Mouse (Mus musculus) limb, embryonic 14.5 days (tissue): ENCODE measurements at regions not wholly inside any gene's neighbourhood (a gene's known extent, or its start where the extent isn't known, plus 50 kb on each side); places are given as distances from the start of the nearest gene placed in this dataset.
A peak's percentile ranks its signal among the peaks of the same experiment; 100 is the strongest.

Experiments
- ATAC-seq: fragments of 200-750 bp; cut with Nextera tagmentation; 2 replicates; pipeline ENCODE4 v1.8.0; 2017; ENCODE audit warnings: low read depth, moderate number of reproducible peaks, moderate TSS enrichment; ENCODE audit not compliant: low FRiP score
- DNase-seq: peaks from one replicate; pipeline ENCODE4 v3.0.0-alpha.2; 2015; ENCODE audit warnings: low spot score
- H3K27ac ChIP-seq: fragments of 300-500 bp; sonication (generic); replicated peaks from 2 replicates; pipeline ENCODE4 v1.5.1; 2014; ENCODE audit warnings: low read depth, mild to moderate bottlenecking, low read length, moderate library complexity, mixed read lengths
- H3K27me3 ChIP-seq: fragments of 300-500 bp; sonication (generic); 2 replicates; pipeline ENCODE4 v1.6.1; 2014; ENCODE audit warnings: low read length, mixed read lengths; ENCODE audit not compliant: control insufficient read depth, insufficient read depth
- H3K36me3 ChIP-seq: fragments of 300-500 bp; sonication (generic); 2 replicates; pipeline ENCODE4 v1.6.1; 2014; ENCODE audit warnings: mild to moderate bottlenecking, low read length, moderate library complexity, mixed read lengths; ENCODE audit not compliant: control insufficient read depth, insufficient read depth
- H3K4me1 ChIP-seq: fragments of 300-500 bp; sonication (generic); 2 replicates; pipeline ENCODE4 v1.6.1; 2014; ENCODE audit warnings: antibody characterized with exemption, low read length, mixed read lengths; ENCODE audit not compliant: control insufficient read depth, insufficient read depth
- H3K4me2 ChIP-seq: fragments of 300-500 bp; sonication (generic); replicated peaks from 2 replicates; pipeline ENCODE4 v1.6.1; 2014; ENCODE audit warnings: low read depth, mild to moderate bottlenecking, low read length, moderate library complexity; ENCODE audit not compliant: severe bottlenecking
- H3K4me3 ChIP-seq: fragments of 300-500 bp; sonication (generic); replicated peaks from 2 replicates; pipeline ENCODE4 v1.5.1; 2014; ENCODE audit warnings: low read length
- H3K9ac ChIP-seq: fragments of 300-500 bp; sonication (generic); 2 replicates; pipeline ENCODE4 v1.6.1; 2014; ENCODE audit warnings: mild to moderate bottlenecking, low read depth, low read length, moderate library complexity; ENCODE audit not compliant: severe bottlenecking
- H3K9me3 ChIP-seq: fragments of 300-500 bp; sonication (generic); 2 replicates; pipeline ENCODE4 v1.6.1; 2016; ENCODE audit warnings: low read length; ENCODE audit not compliant: control insufficient read depth
- POLR2A ChIP-seq: fragments of 200-500 bp; IDR thresholded peaks from 2 replicates; pipeline ENCODE4 v1.8.0; 2012; ENCODE audit warnings: inconsistent platforms, mild to moderate bottlenecking, moderate library complexity, borderline replicate concordance; ENCODE audit not compliant: insufficient read depth, insufficient read length; ENCODE audit errors: extremely low read depth
- WGBS: fragments of 180-500 bp; shearing (Covaris S2); extraction: QIAGEN DNeasy Blood & Tissue Kit; methylation state at CpG from one replicate; pipeline ENCODE4 v1.1.7; 2014; 5-methylcytosine and 5-hydroxymethylcytosine counted together

- H3K4me2 ChIP-seq: no peak overlapping the region
- no peak for DNase-seq
- H3K9me3 ChIP-seq: no peaks in the 10 kb centered on the region
- H3K36me3 ChIP-seq: no peaks in the 10 kb centered on the region
- no peak for TF ChIP-seq POLR2A
- ATAC-seq: no peak
- no peak overlapping the region for H3K9ac ChIP-seq
- H3K4me1 ChIP-seq: peaks cover 5% of the 10 kb centered on the region
- no peak overlapping the region for H3K27ac ChIP-seq
- H3K27me3 ChIP-seq: no peaks in the 10 kb centered on the region
- WGBS: 49% methylated on average over 7 of the region's 7 CpGs
- no peak overlapping the region for H3K4me3 ChIP-seq
These were observed 145.7 kb upstream of the Gpc5 start for GRCm38 (mm10) chr14:114946321-114946720.

DNA sequence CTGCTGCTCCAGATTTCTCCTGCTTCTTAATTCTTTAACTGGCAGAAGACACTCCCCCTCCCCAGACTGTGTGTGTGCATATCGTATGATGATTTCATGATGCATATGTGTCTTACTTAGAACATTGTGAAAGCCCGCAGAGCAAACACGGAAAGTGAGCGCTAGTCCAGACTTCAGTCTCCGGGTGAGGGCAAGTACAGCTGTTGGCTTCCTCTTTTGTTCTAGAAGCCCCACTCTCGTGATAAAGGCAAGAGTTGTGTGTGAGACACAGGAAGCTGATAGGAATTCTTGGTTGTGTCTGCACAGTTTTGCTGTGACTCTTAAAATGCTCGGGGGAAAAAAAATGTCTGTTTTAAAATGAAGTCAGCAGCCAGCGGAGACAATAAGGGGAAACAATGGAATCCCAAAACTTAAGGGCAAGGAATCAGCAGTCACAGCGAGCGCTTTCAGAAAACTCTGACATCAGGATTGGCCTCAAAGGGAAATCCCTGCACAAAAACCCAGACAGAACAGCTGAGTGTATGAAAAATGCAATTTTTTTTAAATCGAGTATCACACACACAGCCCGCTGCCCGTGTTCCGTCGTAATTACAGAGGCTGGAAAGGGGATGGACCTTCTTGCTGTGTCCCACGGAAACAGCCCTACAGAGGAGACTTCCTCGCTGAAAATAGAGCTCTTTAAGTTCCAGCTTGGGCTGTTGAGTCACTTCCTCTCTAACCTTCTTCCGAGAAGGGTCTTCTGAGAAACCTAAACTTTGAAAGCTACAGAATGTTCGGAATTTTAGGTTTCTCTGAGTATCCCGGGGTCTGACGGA is 143.5 kb upstream of the Gpc5 start:
- no peak overlapping the region; the same call in 1 of the 2 replicates for H3K4me2 ChIP-seq
- TF ChIP-seq POLR2A: no peak
- H3K9ac ChIP-seq: no peak overlapping the region
- 0 out of 2 replicates have a peak overlapping the region, but pooled peaks have one; percentile 8 for H3K4me3 ChIP-seq
- 55% methylated on average over 21 of the region's 21 CpGs for WGBS
- no peaks in the 10 kb centered on the region for H3K9me3 ChIP-seq
- peak overlapping the region; percentile 68 for H3K27ac ChIP-seq
- H3K36me3 ChIP-seq: no peaks in the 10 kb centered on the region
- no peaks in the 10 kb centered on the region for H3K27me3 ChIP-seq
- DNase-seq: peak; percentile 33
- ATAC-seq: 0 out of 2 replicates have a peak, but pooled peaks have one; percentile 29
- peaks cover 19% of the 10 kb centered on the region for H3K4me1 ChIP-seq

DNA sequence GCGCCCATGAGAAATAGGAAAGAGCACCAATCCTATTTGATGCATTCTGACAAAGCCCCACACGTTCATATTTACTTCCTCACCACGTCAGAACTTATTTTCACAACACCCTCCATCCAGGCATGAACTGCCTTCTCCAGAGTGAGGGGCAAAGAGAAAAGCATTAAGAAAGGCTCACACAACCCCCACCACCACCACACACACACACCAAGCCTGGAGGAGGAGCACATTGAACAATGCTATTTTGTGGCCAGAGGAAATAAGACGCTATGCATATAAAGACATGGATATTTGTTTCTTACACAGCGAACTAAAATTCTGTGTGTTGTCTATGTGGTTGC is 142.9 kb upstream of the Gpc5 start:
- H3K4me2 ChIP-seq: no peak overlapping the region; the same call in 1 of the 2 replicates
- no peaks in the 10 kb centered on the region for H3K9me3 ChIP-seq
- ATAC-seq (no peak), DNase-seq (no peak)
- H3K4me1 ChIP-seq: peaks cover 19% of the 10 kb centered on the region
- H3K27me3 ChIP-seq: no peaks in the 10 kb centered on the region
- no peak for TF ChIP-seq POLR2A
- H3K9ac ChIP-seq: no peak overlapping the region
- no peak overlapping the region for H3K4me3 ChIP-seq
- peak overlapping the region; percentile 68 for H3K27ac ChIP-seq
- H3K36me3 ChIP-seq: no peaks in the 10 kb centered on the region
- WGBS: 76% methylated on average over 5 of the region's 5 CpGs

- H3K27ac ChIP-seq: no peak overlapping the region
- H3K4me3 ChIP-seq: no peak overlapping the region
- no peak for DNase-seq
- ATAC-seq: no peak
- no peak for TF ChIP-seq POLR2A
- WGBS: 15% methylated on average over 5 of the region's 5 CpGs
- H3K4me1 ChIP-seq: peaks cover 19% of the 10 kb centered on the region
- H3K9me3 ChIP-seq: no peaks in the 10 kb centered on the region
- no peak overlapping the region for H3K9ac ChIP-seq
- H3K36me3 ChIP-seq: no peaks in the 10 kb centered on the region
- no peaks in the 10 kb centered on the region for H3K27me3 ChIP-seq
- H3K4me2 ChIP-seq: no peak overlapping the region
These were observed 139.7 kb upstream of the Gpc5 start for GRCm38 (mm10) chr14:114952280-114952679.

DNA sequence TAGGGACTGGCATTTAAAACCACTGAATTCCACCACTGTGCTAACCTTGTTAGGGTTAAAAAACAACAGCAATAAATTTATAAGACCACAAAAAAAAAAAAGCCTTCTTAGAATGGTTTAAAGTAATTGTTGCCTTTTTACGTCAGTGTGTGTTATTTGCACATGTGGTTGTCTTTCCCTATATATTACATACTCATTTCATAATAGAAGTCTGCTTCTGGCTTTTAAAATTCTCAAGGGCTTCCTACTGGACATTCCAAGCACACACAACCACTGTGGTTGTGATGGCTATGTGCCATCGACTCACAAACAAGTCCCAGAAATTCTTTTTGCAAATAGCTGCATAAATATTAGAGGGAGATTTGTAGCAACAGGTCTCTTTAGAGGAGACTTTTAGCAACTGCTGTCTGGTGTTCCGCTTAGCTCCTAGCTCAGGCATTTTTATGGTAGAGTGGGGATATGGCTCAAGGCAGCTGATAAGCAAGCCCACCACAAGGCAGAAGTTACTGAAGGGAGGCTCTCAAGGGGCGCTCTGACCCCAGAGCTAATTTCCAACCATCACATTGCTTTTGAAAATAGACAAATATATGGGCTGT is 138.8 kb upstream of the Gpc5 start:
- H3K4me1 ChIP-seq: peaks cover 19% of the 10 kb centered on the region
- no peaks in the 10 kb centered on the region for H3K27me3 ChIP-seq
- 7% methylated on average over 4 of the region's 4 CpGs for WGBS
- H3K4me3 ChIP-seq: no peak overlapping the region
- no peaks in the 10 kb centered on the region for H3K36me3 ChIP-seq
- TF ChIP-seq POLR2A: no peak
- H3K27ac ChIP-seq: no peak overlapping the region
- DNase-seq: peak; percentile 52
- no peak overlapping the region for H3K9ac ChIP-seq
- ATAC-seq: peak; percentile 64; the same call in 1 of the 2 replicates
- H3K4me2 ChIP-seq: no peak overlapping the region; the same call in 1 of the 2 replicates
- H3K9me3 ChIP-seq: no peaks in the 10 kb centered on the region
